ENCODE assay signal across 8 mouse cellular contexts in genomic region chr6:53067446-53067988, GRCm38 (mm10). TPM values are rescaled to one million over a fixed set of nuclear protein-coding genes. Genes with fewer than 3 reads are reported as not detected.
DNase-seq lines count a peak whose midpoint lies in the region; ATAC-seq lines count a peak whose summit lies in the region.

No protein-coding gene starts in this region.

- peaks cover 2% of the 10 kb centered on the region; the same call in 1 of the 2 replicates for H3K4me1 ChIP-seq in embryonic facial prominence, embryonic 11.5 days (ENCODE audit: control insufficient read depth, insufficient read depth, low read length)
- peaks cover 10% of the 10 kb centered on the region for H3K4me1 ChIP-seq in hindbrain, embryonic 14.5 days (replicated peaks; ENCODE audit: control insufficient read depth, insufficient read depth, low read length)
- H3K4me1 ChIP-seq in limb, embryonic 13.5 days = peaks cover 15% of the 10 kb centered on the region
- H3K4me1 ChIP-seq in midbrain, embryonic 16.5 days (ENCODE audit: control insufficient read depth, insufficient read depth, low read length) = peaks cover 14% of the 10 kb centered on the region

- no peaks in the 10 kb centered on the region for H3K9me3 ChIP-seq in embryonic facial prominence, embryonic 11.5 days (replicated peaks; ENCODE audit: control insufficient read depth, low read length)
- H3K9me3 ChIP-seq in hindbrain, embryonic 14.5 days (ENCODE audit: control insufficient read depth, low read length) = no peaks in the 10 kb centered on the region
- no peaks in the 10 kb centered on the region for H3K9me3 ChIP-seq in limb, embryonic 13.5 days
- no peaks in the 10 kb centered on the region for H3K9me3 ChIP-seq in midbrain, embryonic 16.5 days (replicated peaks; ENCODE audit: control insufficient read depth, low read length, poor library complexity, severe bottlenecking)

- H3K27ac ChIP-seq in embryonic facial prominence, embryonic 11.5 days (replicated peaks; ENCODE audit: low read depth, low read length) = no peak overlapping the region
- peak overlapping the region; percentile 92 for H3K27ac ChIP-seq in hindbrain, embryonic 14.5 days
- H3K27ac ChIP-seq in limb, embryonic 13.5 days = no peak overlapping the region
- peak overlapping the region; percentile 94 for H3K27ac ChIP-seq in midbrain, embryonic 16.5 days (ENCODE audit: low read length)

- no peak for ATAC-seq in embryonic facial prominence, embryonic 11.5 days (replicated peaks; ENCODE audit: insufficient number of reproducible peaks, low FRiP score, low TSS enrichment, low read depth)
- peak; percentile 39 for ATAC-seq in hindbrain, embryonic 14.5 days (ENCODE audit: low FRiP score)
- ATAC-seq in limb, embryonic 13.5 days (ENCODE audit: low FRiP score, low read depth) = 0 out of 2 replicates have a peak, but pooled peaks have one; percentile 12
- ATAC-seq in midbrain, embryonic 16.5 days = peak; percentile 54

- no peaks in the 10 kb centered on the region for H3K36me3 ChIP-seq in embryonic facial prominence, embryonic 11.5 days (replicated peaks; ENCODE audit: control insufficient read depth, insufficient read depth, low read depth, low read length)
- no peaks in the 10 kb centered on the region for H3K36me3 ChIP-seq in hindbrain, embryonic 14.5 days (replicated peaks; ENCODE audit: control insufficient read depth, insufficient read depth)
- no peaks in the 10 kb centered on the region for H3K36me3 ChIP-seq in limb, embryonic 13.5 days
- H3K36me3 ChIP-seq in midbrain, embryonic 16.5 days (ENCODE audit: control insufficient read depth, insufficient read depth, low read length) = no peaks in the 10 kb centered on the region

- DNase-seq in adrenal gland, adult 2 months = peak; percentile 28
- no peak for DNase-seq in adrenal gland, postnatal 25 days
- peak; percentile 8 for DNase-seq in T-cell, adult 2 months (ENCODE audit: low spot score)
- no peak for DNase-seq in embryonic facial prominence, embryonic 11.5 days (ENCODE audit: low spot score)
- DNase-seq in hindbrain, embryonic 14.5 days (ENCODE audit: low spot score) = peak; percentile 30
- DNase-seq in thymus, postnatal 14 days = peak; percentile 52

- peak overlapping the region; percentile 97 for H3K4me2 ChIP-seq in embryonic facial prominence, embryonic 11.5 days (ENCODE audit: low read depth, low read length)
- H3K4me2 ChIP-seq in hindbrain, embryonic 14.5 days (replicated peaks) = peak overlapping the region; percentile 73
- H3K4me2 ChIP-seq in limb, embryonic 13.5 days (replicated peaks) = peak overlapping the region; percentile 94
- peak overlapping the region; percentile 83 for H3K4me2 ChIP-seq in midbrain, embryonic 16.5 days (ENCODE audit: low read length)

- H3K27me3 ChIP-seq in embryonic facial prominence, embryonic 11.5 days (ENCODE audit: control insufficient read depth, insufficient read depth, low read length) = peaks cover 14% of the 10 kb centered on the region
- H3K27me3 ChIP-seq in hindbrain, embryonic 14.5 days (ENCODE audit: control insufficient read depth, insufficient read depth, low read length) = peaks cover 4% of the 10 kb centered on the region; the same call in 1 of the 2 replicates
- peaks cover 14% of the 10 kb centered on the region; the same call in 1 of the 2 replicates for H3K27me3 ChIP-seq in limb, embryonic 13.5 days
- no peaks in the 10 kb centered on the region; the same call in 1 of the 2 replicates for H3K27me3 ChIP-seq in midbrain, embryonic 16.5 days (ENCODE audit: control insufficient read depth, insufficient read depth, low read depth, low read length)

- H3K9ac ChIP-seq in embryonic facial prominence, embryonic 11.5 days (replicated peaks; ENCODE audit: low read length) = peak overlapping the region; percentile 72
- H3K9ac ChIP-seq in hindbrain, embryonic 14.5 days = peak overlapping the region; percentile 89
- peak overlapping the region; percentile 82 for H3K9ac ChIP-seq in limb, embryonic 13.5 days
- peak overlapping the region; percentile 97 for H3K9ac ChIP-seq in midbrain, embryonic 16.5 days (ENCODE audit: low read depth, low read length)

- WGBS in embryonic facial prominence, embryonic 11.5 days = 3% methylated on average over 40 of the region's 41 CpGs
- 3% methylated on average over 29 of the region's 41 CpGs for WGBS in hindbrain, embryonic 14.5 days
- 2% methylated on average over 38 of the region's 41 CpGs for WGBS in limb, embryonic 13.5 days
- WGBS in midbrain, embryonic 16.5 days = 2% methylated on average over 28 of the region's 41 CpGs

- peak overlapping the region; percentile 72 for H3K4me3 ChIP-seq in embryonic facial prominence, embryonic 11.5 days (ENCODE audit: low read depth, low read length)
- H3K4me3 ChIP-seq in hindbrain, embryonic 14.5 days (replicated peaks; ENCODE audit: low read length) = peak overlapping the region; percentile 82
- peak overlapping the region; percentile 79 for H3K4me3 ChIP-seq in limb, embryonic 13.5 days
- H3K4me3 ChIP-seq in midbrain, embryonic 16.5 days (ENCODE audit: low read depth, low read length) = peak overlapping the region; percentile 89

RNA-seq across cellular contexts. Expression of gene Jazf1, which starts 0.9 kb away (rescaled TPM):
- total RNA-seq in adrenal gland, adult 2 months (2021) = 1 to 10 TPM; 4.2 to 5.3 TPM
- polyA plus RNA-seq in adrenal gland, adult 2 months (2012; rRNA removed) = 1.8 and 1.9 TPM in 2 replicates
- 4.0 and 5.1 TPM in 2 replicates for total RNA-seq in adrenal gland, postnatal 25 days (2021)
- polyA plus RNA-seq in embryonic facial prominence, embryonic 11.5 days (2014; fragmentation: Nextera tagmentation; extraction: Ambion mirVana) = 5.0 and 6.5 TPM in 2 replicates
- polyA plus RNA-seq in hindbrain, embryonic 14.5 days (2014; fragmentation: Nextera tagmentation; extraction: Ambion mirVana) = 56.2 and 67.9 TPM in 2 replicates
- polyA plus RNA-seq in limb, embryonic 13.5 days (2015; fragmentation: Nextera tagmentation; extraction: Ambion mirVana) = 16.7 and 20.7 TPM in 2 replicates
- polyA plus RNA-seq in midbrain, embryonic 16.5 days (2015; fragmentation: Nextera tagmentation; extraction: Ambion mirVana) = 55.9 and 59.3 TPM in 2 replicates

Comparison
In these comparisons a context has a peak if more than half of its experiments do, and no peak if none do; other contexts are left out.
1. DNase-seq: peak in adrenal gland, adult 2 months (single experiment), T-cell, adult 2 months (single experiment), hindbrain, embryonic 14.5 days (single experiment) and thymus, postnatal 14 days (single experiment); none in adrenal gland, postnatal 25 days (single experiment) and embryonic facial prominence, embryonic 11.5 days (single experiment).
2. H3K27ac ChIP-seq: peak in hindbrain, embryonic 14.5 days (single experiment) and midbrain, embryonic 16.5 days (single experiment); none in embryonic facial prominence, embryonic 11.5 days (single experiment) and limb, embryonic 13.5 days (single experiment).
3. Peak in every context shown above with its lines, with median percentiles within 50 percentile points of each other: H3K4me2 ChIP-seq, H3K4me3 ChIP-seq and H3K9ac ChIP-seq.